Mouse (Mus musculus) C2C12 (cell line): ENCODE data around the gene Gper1. TPM values are rescaled to one million over a fixed set of nuclear protein-coding genes. Genes with fewer than 3 reads are reported as not detected.

Experiments used
- H3K27me3 ChIP-seq: one replicate; pipeline ENCODE4 v1.6.1; 2011; ENCODE audit not compliant: control insufficient read depth, insufficient read depth, insufficient read length
- H3K36me3 ChIP-seq: one replicate; pipeline ENCODE4 v1.6.1; 2011; ENCODE audit not compliant: control insufficient read depth, insufficient read depth
- H3K4me3 ChIP-seq: one replicate; pipeline ENCODE4 v1.5.1; 2011; ENCODE audit warnings: mild to moderate bottlenecking, control low read depth; ENCODE audit not compliant: poor library complexity, insufficient read depth, severe bottlenecking
- H3K79me2 ChIP-seq: one replicate; pipeline ENCODE4 v1.6.1; 2011; ENCODE audit not compliant: control insufficient read depth, insufficient read depth
- H3K79me3 ChIP-seq: one replicate; pipeline ENCODE4 v1.6.1; 2011; ENCODE audit warnings: low read depth, control low read depth
- H3ac ChIP-seq: one replicate; pipeline ENCODE3; 2011; ENCODE audit warnings: low read depth; ENCODE audit not compliant: control insufficient read depth, insufficient read length
- CEBPB ChIP-seq: IDR thresholded peaks from one replicate; pipeline ENCODE4 v1.6.1; 2011; ENCODE audit warnings: low read depth, mild to moderate bottlenecking, control low read depth, moderate library complexity
- CTCF ChIP-seq: IDR thresholded peaks from one replicate; pipeline ENCODE4 v1.5.1; 2011; ENCODE audit not compliant: control insufficient read depth, insufficient read depth, insufficient read length
- FOSL1 ChIP-seq: IDR thresholded peaks from one replicate; pipeline ENCODE4 v1.8.0; 2011; ENCODE audit warnings: mild to moderate bottlenecking, low read length; ENCODE audit not compliant: poor library complexity, insufficient read depth, severe bottlenecking
- MAX ChIP-seq: IDR thresholded peaks from one replicate; pipeline ENCODE4 v1.6.1; 2011; ENCODE audit warnings: mild to moderate bottlenecking, control low read depth
- MYOD1 ChIP-seq: IDR thresholded peaks from one replicate; pipeline ENCODE4 v1.6.1; 2011; ENCODE audit warnings: low read depth; ENCODE audit not compliant: control insufficient read depth, insufficient read length
- MYOG ChIP-seq: IDR thresholded peaks from one replicate; pipeline ENCODE4 v1.6.1; 2011; ENCODE audit not compliant: control insufficient read depth, insufficient read length; ENCODE audit errors: extremely low read depth
- USF1 ChIP-seq: IDR thresholded peaks from one replicate; pipeline ENCODE4 v1.6.1; 2011; ENCODE audit warnings: low read depth, mild to moderate bottlenecking, control low read depth, moderate library complexity
- polyA plus RNA-seq: library from polyadenylated mRNA; unstranded; fragments of >200 nt; fragmentation: generic; extraction: Trizol; gene quantifications from one replicate; pipeline ENCODE4 v1.2.1, GENCODE M21; 2012; ENCODE audit warnings: missing spikeins

Gper1 gene
- polyA plus RNA-seq, 1 experiment = 18.8 TPM

DNA sequence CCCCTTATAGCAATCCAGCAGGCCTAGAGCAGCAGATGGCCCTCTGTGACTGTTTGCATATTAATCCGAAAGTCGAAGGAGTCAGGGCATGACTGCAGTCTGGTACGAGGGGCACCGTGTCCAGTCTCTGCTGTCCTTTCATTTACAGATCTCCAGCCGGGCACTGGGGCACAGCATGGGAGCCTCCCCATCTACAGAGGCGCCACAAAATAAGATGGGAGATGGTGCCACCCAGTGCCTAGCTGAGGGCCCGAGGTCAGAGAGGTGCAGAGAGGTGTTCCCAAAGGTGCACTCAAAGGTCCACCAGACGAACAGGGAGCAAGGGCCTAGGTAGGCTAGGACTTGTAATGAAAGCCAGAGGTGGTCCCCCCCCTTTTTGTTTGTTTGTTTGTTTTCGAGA lies 39.7 kb upstream of the Gper1 start:
- TF ChIP-seq CEBPB (no peak), MYOD1 (no peak), CTCF (no peak), FOSL1 (no peak)
- Histone ChIP-seq H3K27me3 (no peaks in the 10 kb centered on the region), H3ac (no peak overlapping the region), H3K36me3 (no peaks in the 10 kb centered on the region), H3K4me3 (no peak overlapping the region), H3K79me2 (no peaks in the 10 kb centered on the region), H3K79me3 (no peaks in the 10 kb centered on the region)

DNA sequence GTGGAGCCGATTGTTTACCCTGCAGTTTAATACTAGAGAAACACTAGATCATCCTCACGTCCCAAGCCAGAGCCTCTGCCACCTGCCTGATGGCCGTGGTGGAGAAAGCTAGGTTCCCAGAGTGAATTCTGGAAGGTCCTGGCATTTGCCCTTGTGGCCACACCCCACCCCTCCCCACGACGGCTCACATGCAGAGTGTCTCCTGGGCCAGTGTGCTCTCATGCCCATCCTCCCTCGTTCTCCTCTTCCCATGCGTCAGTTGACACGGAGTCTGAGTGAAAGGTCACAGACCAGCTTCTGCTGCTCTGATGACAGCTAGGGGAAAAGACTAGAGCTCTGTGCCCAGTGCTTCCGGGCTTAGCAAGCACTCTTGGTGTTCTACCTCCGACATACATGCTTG lies 38.4 kb upstream of the Gper1 start:
- H3K27me3 ChIP-seq = no peaks in the 10 kb centered on the region
- H3K36me3 ChIP-seq = no peaks in the 10 kb centered on the region
- no peaks in the 10 kb centered on the region for H3K79me2 ChIP-seq
- H3K4me3 ChIP-seq = no peak overlapping the region
- no peaks in the 10 kb centered on the region for H3K79me3 ChIP-seq
- no peak overlapping the region for H3ac ChIP-seq
- no peak for TF ChIP-seq MYOG
- no peak for TF ChIP-seq FOSL1
- TF ChIP-seq MYOD1 = no peak
- TF ChIP-seq CTCF = no peak
- TF ChIP-seq CEBPB = no peak
- no peak for TF ChIP-seq USF1
- no peak for TF ChIP-seq MAX

DNA sequence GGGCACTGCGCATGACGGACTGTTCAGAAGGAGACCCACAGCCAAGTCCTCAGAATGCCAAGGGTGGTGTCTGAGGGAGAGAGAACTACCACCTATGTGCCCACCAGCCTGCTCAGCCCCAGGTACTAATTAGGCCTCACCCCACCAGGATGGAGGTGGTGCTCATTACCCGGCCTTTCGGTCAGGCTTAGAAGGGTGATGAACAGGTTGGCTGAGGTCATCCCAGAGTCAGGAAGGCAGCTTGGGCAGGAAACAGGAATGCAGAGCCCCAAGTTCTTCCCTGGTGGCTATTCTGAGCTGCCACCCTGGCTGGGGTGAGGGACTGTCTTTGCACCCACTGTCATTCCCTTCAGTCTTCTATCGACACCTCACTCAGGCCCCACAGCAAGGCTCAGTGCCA lies 36.9 kb upstream of the Gper1 start:
- no peak overlapping the region for H3K4me3 ChIP-seq
- TF ChIP-seq MAX (no peak), MYOD1 (no peak), USF1 (no peak), FOSL1 (no peak), MYOG (no peak), CEBPB (no peak), CTCF (no peak)
- no peaks in the 10 kb centered on the region for H3K36me3 ChIP-seq
- no peaks in the 10 kb centered on the region for H3K79me3 ChIP-seq
- no peak overlapping the region for H3ac ChIP-seq
- H3K79me2 ChIP-seq = no peaks in the 10 kb centered on the region
- H3K27me3 ChIP-seq = no peaks in the 10 kb centered on the region

DNA sequence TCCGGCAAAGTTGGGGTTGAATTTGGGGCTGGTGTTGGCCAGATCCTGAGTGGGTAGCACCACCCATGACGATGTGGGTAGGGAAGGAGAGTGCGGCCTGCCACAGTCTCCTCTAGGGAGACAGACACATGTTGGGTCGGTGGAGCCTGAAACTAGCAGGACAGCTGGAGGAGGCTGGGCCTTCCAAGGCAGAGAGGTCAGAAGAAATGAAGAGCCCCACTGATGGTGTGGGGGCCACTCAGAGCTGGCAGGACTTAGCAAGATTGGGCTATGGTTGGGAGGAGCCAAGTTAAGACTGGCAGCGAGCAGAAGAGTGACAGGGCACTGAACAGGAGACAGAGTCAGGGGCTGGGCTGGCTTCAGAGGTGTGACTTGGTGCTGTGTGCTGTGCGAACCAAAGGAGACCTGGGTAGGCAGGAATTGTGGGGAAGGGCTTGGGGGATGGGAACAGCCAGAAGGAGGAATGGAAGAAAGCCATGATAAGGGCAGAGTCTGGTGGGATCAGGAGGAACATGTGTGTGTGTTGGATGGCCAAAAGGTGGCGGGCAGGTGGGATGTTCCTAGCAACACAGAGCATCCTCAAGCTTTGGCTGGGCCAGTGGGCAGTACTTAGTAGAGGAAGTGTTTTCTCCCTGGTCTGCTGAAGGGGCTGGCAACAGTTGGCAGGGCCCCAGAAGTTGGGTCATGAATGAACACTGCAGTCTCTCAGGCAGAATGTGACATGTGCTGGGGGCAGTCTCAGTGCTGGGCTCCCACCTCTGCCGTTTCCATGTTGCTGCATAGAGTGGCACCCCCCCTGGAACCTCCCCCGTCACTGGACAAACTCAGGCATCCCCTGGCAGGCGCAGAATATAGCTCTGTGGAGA lies 35.4 kb upstream of the Gper1 start:
- Histone ChIP-seq H3K79me2 (no peaks in the 10 kb centered on the region), H3K36me3 (no peaks in the 10 kb centered on the region), H3K27me3 (no peaks in the 10 kb centered on the region), H3K79me3 (no peaks in the 10 kb centered on the region), H3ac (no peak overlapping the region), H3K4me3 (no peak overlapping the region)
- no peak for TF ChIP-seq CTCF
- no peak for TF ChIP-seq FOSL1
- no peak for TF ChIP-seq MYOG
- no peak for TF ChIP-seq USF1
- no peak for TF ChIP-seq MAX
- TF ChIP-seq CEBPB = no peak
- TF ChIP-seq MYOD1 = no peak

DNA sequence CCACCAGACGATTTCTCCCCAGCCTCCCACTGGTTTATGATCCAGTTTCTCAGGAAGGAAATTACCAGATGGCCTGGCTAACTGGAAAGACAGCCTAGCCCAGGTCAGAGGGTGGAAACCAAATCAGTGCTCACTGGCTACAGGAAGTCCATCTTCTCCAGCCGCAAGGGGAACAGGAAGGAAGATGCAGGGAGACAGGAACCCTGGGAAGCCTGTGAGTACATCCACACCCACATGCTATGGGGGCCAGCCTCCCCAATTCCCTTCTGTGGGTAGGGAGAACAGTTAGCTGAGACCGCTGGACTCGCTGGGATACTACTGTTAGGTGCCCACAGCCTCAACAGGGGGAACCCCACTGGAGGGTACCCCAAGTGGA lies 34.8 kb upstream of the Gper1 start:
- Histone ChIP-seq H3K36me3 (no peaks in the 10 kb centered on the region), H3K79me3 (no peaks in the 10 kb centered on the region), H3ac (no peak overlapping the region), H3K4me3 (no peak overlapping the region), H3K79me2 (no peaks in the 10 kb centered on the region), H3K27me3 (no peaks in the 10 kb centered on the region)
- TF ChIP-seq CEBPB = no peak
- no peak for TF ChIP-seq USF1
- TF ChIP-seq MYOG = no peak
- TF ChIP-seq MYOD1 = no peak
- no peak for TF ChIP-seq CTCF
- TF ChIP-seq MAX = no peak
- no peak for TF ChIP-seq FOSL1
